Mouse (Mus musculus) stomach, adult 2 months (tissue): ENCODE measurements around the gene Spry1. TPM values are rescaled to one million over a fixed set of nuclear protein-coding genes. Genes with fewer than 3 reads are reported as not detected.

ENCODE experiments used
- polyA plus RNA-seq: library from polyadenylated mRNA; depleted of rRNA; stranded (reverse); fragments of >200 nt; gene quantifications from 2 replicates; pipeline ENCODE4 v1.2.3, GENCODE M21; 2012; rRNA removed

The Spry1 gene
- polyA plus RNA-seq, result 8.3 and 9.6 TPM in 2 replicates

DNA sequence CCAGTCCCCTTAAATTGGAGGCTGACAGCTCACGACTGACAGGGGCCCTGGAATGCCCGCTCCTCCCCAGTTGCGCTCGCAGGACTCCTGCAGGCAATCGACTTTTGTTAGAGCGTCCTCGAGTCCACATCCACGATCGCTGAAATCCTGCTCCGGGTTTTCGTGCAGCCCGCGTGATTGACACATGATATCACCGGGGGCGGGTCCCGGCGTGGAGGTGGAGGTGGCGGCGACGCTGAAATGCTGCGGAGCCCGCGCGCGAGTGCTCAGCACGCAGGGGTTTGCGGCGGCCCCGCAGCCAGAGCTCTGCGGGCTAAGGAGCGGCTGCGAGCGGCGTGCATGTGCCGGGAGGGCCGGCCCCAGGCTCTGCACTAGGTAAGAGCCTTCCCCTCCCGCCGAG, at the start of gene Spry1:
Gene Spry1, plus strand, starts transcription at position 258 of the 400 bp plus-strand sequence.

Other genes starting within 250 kb of the Spry1 start
- 0.19 and 0.59 TPM in 2 replicates for gene Spata5, start 220.1 kb upstream of the Spry1 start, polyA plus RNA-seq
- gene Nudt6, start 219.7 kb upstream of the Spry1 start, polyA plus RNA-seq, result 9.3 and 17.9 TPM in 2 replicates
- gene Gm5148, start 84.5 kb downstream of the Spry1 start, polyA plus RNA-seq, result 0.80 and 1.3 TPM in 2 replicates